Mouse (Mus musculus) thymus, postnatal 25 days (tissue): ENCODE measurements around the gene Angptl6.
"Not testable (repeated sequence)": the region's sequence is repeated elsewhere in the genome, so short reads cannot be mapped to it uniquely, and the experiment has no call there.

Source experiments
- DNase-seq: peaks from one replicate; pipeline ENCODE4 v3.0.0; 2022

The Angptl6 gene

GRCm38 (mm10) chr9:20835431-20835954 is 44.0 kb downstream of the Angptl6 start:
- DNase-seq, result not testable (repeated sequence)

- no peak for DNase-seq
Measured at GRCm38 (mm10) chr9:20834881-20835280, 44.6 kb downstream of the Angptl6 start.

GRCm38 (mm10) chr9:20830901-20831643 is 48.5 kb downstream of the Angptl6 start:
- DNase-seq, result peak; percentile 68

- no peak for DNase-seq
Measured at GRCm38 (mm10) chr9:20828127-20828526, 51.4 kb downstream of the Angptl6 start.

GRCm38 (mm10) chr9:20825781-20826180 is 53.7 kb downstream of the Angptl6 start:
- no peak for DNase-seq
